Mouse (Mus musculus): ENCODE results near the gene Ebf1.
"Not testable (repeated sequence)": the region's sequence is repeated elsewhere in the genome, so short reads cannot be mapped to it uniquely, and the experiment has no call there.

Ebf1 gene

DNA sequence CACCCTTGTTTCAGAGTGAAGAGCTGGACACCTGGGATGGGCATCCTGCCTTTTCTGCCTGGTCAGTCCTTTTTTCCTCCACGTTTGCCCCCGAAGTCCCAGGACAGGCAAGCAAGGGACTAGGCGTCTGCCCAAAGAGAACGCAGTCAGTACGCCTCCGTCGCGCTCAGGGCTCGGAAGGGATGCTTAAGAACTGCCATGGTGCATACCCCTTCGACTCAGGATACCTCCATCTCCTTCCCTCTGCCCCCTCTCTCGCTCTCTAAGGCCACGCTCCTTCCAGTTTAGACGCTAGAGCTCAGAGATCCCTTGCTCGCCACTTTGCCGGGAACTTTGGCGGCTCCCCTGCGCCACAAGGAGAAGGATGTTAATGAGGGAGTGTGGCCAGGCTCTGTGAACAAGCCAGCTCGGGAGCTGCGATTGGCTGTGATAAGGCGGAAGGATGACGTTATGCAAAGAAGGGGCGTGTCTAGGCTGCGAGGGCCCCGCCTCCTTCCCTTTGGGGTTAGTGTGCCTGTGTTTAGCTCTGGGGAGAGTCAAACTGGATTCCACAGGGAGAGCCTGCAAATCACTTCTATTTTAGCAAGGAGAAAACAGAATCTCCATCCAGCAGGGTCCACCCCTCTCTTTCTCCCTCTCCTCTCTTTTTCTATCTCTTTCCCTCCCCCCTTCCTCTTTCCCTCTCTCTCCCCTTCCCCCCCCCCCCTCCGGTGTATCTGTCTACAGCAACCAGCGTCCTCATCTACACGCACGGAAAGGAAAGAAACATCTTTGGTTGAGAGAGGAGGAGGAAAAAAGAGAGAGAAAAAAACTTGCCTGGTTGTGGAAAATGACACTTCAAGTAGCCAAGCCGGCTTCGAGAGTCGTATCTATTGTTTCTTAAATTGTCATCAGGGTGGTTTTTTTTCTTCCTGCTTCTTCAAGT, at the start of gene Ebf1:
Gene Ebf1, plus strand, starts transcription at position 530 of the 925 bp plus-strand sequence.
- peak; percentile 68 for DNase-seq (ENCODE audit: low spot score)

DNA sequence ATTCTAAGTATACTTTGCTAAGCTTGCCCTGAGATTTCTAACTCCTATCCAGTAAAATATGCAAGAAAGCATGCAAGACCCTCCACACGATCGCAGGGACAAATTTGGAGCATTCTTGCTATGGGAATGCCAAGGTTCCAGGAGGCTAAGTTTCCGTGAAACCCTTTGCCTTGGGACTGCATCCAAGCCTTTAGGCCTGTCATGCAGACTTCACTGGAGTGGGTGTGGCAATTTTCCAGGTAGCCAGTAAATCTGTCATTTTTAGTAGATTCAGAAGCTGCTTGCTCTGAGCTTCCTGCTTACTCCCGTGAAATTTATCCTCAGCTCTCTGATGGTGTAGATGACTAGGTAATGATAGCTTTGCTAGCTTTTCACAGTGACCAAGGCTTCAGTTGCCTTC, 46.8 kb upstream of the Ebf1 start:
- not testable (repeated sequence) for DNase-seq (ENCODE audit: low spot score)

- DNase-seq (ENCODE audit: low spot score), result no peak
These were observed 44.3 kb upstream of the Ebf1 start for GRCm38 (mm10) chr11:44572781-44573180.

DNA sequence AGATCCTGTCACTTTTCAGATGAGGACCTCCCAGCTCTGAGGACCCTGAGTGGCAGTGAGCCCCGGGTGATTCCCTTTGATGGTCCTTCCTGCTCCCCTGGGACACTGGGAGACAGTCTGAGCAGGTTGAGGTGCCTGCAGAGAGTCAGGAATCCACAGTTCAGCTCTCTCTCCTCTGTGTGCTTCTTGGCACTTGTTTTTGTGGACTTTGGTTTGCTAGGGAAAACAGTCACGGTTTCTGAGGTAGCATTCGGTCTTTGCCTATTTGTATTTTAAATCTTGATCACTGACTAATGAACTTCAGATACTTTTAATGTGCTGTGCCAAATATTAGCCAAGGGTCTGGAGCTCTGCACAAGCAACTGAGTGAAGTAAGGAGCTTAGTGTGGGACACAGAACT, 43.7 kb upstream of the Ebf1 start:
- DNase-seq (ENCODE audit: low spot score), result no peak

- DNase-seq (ENCODE audit: low spot score), result no peak
These were observed 42.7 kb upstream of the Ebf1 start for GRCm38 (mm10) chr11:44574391-44574790.

DNA sequence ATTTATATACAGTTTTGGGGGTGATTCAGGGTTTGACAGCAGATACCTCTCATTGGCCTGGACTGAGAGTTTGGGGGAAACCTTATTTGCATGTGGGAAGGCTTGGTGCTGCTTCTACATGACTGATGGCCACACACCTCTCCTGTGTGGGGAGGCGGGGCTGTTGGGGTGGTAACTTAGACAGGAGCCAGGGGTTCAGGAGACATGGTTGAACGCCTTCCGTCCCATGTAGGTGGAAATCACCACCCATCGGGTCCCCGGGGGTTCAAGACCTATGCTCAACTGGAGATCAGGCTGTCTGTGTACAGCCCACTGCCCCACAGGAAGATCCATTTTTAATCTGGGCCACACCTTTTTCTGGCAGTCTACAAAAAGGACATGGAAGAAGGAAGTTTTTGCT, 42.3 kb upstream of the Ebf1 start:
- DNase-seq (ENCODE audit: low spot score), result no peak

GRCm38 (mm10) chr11:44577911-44578310, 39.2 kb upstream of the Ebf1 start:
- no peak for DNase-seq (ENCODE audit: low spot score)

- DNase-seq (ENCODE audit: low spot score), result no peak
These were observed 35.8 kb upstream of the Ebf1 start for GRCm38 (mm10) chr11:44581277-44581683.

DNA sequence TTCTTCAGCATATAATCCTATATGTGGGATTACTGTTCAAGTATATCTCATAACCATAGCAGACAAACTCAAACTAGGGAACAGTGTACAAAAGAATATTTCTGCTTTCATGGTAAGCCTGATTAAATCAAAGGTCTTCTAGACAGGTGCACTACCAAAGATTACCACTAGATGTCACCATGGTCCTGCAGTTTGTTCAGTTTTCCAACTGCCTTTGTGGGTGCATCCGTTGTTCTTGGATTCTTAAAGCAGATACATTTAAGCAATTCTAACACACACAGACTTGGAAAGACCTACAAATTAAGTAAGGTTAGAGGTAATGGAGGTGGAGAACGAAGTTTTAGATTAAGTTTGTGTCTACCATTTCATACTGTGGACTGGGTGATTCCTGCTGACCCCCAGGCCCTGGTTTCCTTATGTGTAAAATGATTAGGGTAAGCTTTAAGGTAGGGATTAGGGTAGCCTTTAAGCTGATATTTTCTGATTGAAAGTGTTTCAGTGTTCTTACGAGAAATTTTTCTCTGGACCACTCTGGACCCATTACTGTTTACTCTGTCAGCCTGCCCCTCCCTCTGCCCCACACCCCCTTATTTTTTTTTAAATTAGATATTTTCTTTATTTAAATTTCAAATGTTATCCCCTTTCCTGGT, 30.9 kb upstream of the Ebf1 start:
- peak; percentile 56 for DNase-seq (ENCODE audit: low spot score)

DNA sequence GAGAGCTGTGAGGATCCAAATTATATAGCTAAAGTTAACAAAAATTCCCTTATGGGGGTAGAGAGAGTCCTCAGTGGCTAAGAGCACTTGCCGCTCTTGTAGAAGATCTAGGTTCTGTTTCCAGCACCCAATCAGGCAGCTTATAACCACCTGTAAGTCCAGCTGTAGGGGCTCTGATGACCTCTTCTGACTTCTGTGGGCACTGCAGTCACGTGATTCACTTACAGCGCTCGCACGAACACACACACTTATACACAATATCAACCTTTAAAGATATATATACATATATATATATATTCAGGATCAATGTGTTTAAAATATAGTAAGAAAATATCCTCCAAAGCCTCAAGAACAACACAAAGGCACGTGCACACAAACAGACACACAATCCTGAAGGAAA, 24.1 kb upstream of the Ebf1 start:
- no peak for DNase-seq (ENCODE audit: low spot score)

- no peak for DNase-seq (ENCODE audit: low spot score)
These were observed 22.3 kb upstream of the Ebf1 start for GRCm38 (mm10) chr11:44594768-44595167.

GRCm38 (mm10) chr11:44606881-44607280, 10.2 kb upstream of the Ebf1 start:
- DNase-seq (ENCODE audit: low spot score), result no peak

- DNase-seq (ENCODE audit: low spot score), result no peak
These were observed 8.5 kb upstream of the Ebf1 start for GRCm38 (mm10) chr11:44608646-44609045.

DNA sequence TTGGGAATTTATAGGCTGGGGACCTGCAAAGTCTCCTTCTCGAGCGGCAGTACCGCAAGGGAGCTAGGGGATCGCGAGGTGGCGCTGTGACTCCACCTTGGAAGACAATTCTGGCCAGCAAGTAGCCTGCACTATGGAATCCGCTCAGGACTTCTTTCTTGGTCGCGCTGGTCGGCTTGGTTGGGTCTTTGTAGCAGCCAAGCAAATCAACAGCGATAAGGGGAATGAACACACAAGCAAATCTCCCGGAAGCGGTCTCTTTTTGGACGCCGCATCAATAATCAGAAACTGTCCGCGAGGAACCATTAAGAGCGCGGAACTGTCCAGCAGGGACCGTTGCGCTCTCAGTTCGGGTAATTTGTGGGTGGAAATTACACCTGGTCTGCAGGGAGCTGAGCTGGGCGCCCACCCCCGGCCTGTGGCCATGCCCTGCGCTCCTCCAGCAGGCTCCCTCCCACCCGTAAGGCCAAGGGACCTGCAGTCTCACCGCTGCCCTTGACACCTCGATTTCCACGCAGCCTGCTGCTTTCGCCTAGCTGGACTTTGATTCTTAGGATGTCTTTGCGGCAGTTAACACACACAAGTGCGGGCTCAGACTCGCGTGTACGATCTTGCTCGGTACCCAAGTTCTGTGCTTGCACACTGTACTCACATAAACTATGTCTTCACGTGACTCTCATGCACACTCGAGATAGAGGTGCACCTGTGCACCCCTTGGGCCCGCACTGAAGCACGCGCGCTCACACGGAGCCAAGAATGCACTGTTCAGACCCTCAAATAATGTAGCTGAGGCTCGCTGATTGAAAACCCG, 5.9 kb upstream of the Ebf1 start:
- peak; percentile 82 for DNase-seq (ENCODE audit: low spot score)

DNA sequence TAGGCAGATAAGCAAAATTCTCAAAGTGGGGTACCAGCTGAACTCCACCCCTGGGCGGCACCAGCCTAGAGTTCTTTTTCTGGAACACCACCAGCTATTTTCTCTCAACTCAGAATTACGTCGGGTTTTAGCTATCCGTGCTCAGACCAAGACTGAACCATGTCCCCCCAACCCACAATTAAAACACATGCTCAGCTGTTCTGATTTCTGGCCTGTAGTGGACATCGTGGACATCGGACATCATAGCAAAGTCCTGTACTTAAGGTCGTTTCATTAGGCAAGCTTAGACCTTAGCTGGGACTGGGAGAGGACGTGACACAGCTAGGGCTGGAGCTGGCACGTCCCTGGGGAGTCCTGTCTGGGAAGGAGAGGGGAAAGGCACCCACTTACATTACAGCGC, 5.0 kb upstream of the Ebf1 start:
- no peak for DNase-seq (ENCODE audit: low spot score)

DNA sequence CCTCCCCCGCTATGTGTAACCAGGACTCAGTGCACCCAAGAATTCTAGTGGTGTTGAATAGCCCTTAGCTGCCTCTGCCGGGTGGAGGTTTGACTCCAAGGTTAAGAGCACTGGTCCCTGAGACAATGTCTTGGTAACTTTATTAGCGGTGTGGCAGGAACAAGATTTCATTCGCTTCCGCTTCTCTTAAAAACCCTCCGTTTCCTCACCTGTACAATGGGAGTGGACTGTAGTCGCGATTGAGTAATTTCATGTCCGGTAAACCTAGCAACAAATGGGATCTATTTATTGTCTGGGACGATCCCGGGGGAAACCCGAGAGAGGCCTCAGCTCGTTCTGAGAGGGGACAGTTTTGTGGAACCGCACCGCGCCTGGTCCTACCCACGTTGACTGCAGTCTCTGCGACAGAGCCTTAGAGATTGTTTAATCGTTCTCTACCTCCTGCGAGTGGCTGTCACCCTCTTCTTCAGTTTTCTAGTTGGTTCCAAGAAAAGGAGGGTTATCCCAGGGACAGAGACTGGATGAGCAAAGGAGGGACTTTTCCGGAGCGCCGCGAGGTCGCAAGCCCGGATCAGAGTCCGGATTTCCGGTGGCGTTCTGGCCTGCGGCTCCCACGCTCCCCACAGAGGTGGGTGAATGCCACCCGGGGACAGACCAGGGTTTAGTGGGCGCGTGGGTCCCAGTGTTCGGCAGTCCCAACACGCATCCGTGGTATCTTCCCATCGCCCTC, 4.3 kb upstream of the Ebf1 start:
- no peak for DNase-seq (ENCODE audit: low spot score)

- no peak for DNase-seq (ENCODE audit: low spot score)
These were observed 3.5 kb upstream of the Ebf1 start for GRCm38 (mm10) chr11:44613411-44614180.

GRCm38 (mm10) chr11:44616078-44616787, 884 bp upstream of the Ebf1 start:
- no peak for DNase-seq (ENCODE audit: low spot score)

DNA sequence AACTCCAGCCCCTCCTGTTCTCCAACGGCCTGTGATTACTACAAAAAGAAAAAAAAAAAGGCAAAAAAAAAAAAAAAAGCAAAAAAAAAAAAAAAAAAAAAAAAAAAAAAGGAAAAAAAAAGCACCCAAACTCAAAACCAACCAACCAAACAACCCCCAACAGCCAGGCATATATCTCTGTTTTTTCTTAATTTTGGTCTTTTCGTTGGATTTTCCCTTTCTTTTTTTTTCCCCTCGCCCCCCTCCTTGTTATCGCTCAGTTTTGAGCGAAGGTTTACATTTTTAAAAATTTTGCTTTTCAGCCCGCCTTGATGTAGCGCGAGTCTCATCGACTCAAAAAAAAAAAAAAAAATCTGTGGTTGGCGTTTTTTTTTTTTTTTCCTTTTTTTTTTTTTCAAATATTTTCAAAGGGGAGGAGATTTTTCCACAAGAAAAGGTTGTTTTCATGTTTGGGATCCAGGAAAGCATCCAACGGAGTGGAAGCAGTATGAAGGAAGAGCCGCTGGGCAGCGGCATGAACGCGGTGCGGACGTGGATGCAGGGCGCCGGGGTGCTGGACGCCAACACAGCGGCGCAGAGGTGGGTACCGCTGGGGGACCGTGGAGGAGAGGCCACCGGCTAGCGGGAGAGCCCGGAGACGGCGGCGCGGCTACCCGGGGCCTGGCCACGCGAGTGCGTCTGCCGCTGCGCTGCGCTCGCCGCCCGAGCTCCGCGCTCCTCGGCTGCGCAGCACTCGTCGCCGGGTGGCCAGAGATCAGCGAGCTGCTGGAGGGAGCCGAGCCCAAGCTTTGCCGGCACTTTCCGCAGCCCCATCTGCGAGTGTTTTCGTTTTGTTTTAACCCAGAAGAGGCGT, 843 bp downstream of the Ebf1 start:
- DNase-seq (ENCODE audit: low spot score), result peak; percentile 20

All from urinary bladder, postnatal 25 days (tissue).